ENCODE assay signal across 8 mouse cellular contexts in the genomic region with DNA sequence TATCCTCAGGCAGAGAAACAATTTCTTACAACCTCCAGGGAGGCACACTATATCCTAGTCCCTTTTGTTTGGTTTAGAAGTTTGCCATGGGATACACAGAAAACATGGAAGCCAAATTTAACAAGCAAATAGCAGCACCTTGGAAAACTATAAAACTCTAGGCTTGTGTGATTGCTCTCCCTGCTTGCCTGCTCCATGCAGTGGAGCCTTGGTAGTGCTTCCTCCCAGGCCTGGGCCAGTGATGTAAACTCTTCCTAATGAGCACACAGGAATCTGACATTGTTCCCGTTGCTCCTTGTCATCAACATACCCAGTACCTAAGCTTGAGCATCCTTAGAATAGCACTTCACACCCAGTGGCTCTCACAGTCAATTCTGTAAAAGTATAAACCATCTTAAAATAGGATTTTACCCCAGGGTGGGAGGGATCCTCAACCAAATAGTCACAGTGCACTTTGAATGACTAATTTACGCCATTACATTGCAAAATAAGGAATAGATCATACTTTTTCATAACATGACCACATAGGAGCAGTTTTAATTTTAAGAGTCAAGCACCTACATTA. TPM values are rescaled to one million over a fixed set of nuclear protein-coding genes. Genes with fewer than 3 reads are reported as not detected.
DNase-seq lines count a peak whose midpoint lies in the region; ATAC-seq lines count a peak whose summit lies in the region.
"Had no signal": no experiment of that assay in that cellular context is flagged by ENCODE, and none has a peak within 500 bp of the region (broad histone marks: within the 10 kb centered on the region; RNA-seq: fewer than 3 reads in every experiment).

No protein-coding gene starts in this region.

- 35% methylated on average over 2 of the region's 2 CpGs for WGBS in kidney, embryonic 15.5 days
- 46% methylated on average over 2 of the region's 2 CpGs for WGBS in embryonic facial prominence, embryonic 15.5 days
- 60% methylated on average over 2 of the region's 2 CpGs for WGBS in midbrain, embryonic 15.5 days

- H3K4me3 ChIP-seq in kidney, embryonic 15.5 days (replicated peaks) = no peak overlapping the region
- peak overlapping the region; percentile 79; the same call in 1 of the 2 replicates for H3K4me3 ChIP-seq in embryonic facial prominence, embryonic 15.5 days (replicated peaks)
- H3K4me3 ChIP-seq in midbrain, embryonic 15.5 days = peak overlapping the region; percentile 94; the same call in 1 of the 2 replicates

- no peaks in the 10 kb centered on the region for H3K9me3 ChIP-seq in kidney, embryonic 15.5 days (replicated peaks)
- no peaks in the 10 kb centered on the region for H3K9me3 ChIP-seq in embryonic facial prominence, embryonic 15.5 days (replicated peaks)
- H3K9me3 ChIP-seq in midbrain, embryonic 15.5 days = no peaks in the 10 kb centered on the region

- no peak overlapping the region for H3K27ac ChIP-seq in kidney, embryonic 15.5 days
- H3K27ac ChIP-seq in embryonic facial prominence, embryonic 15.5 days (replicated peaks) = 0 out of 2 replicates have a peak overlapping the region, but pooled peaks have one; percentile 28
- no peak overlapping the region for H3K27ac ChIP-seq in midbrain, embryonic 15.5 days

- no peak for ATAC-seq in kidney, embryonic 15.5 days (replicated peaks; ENCODE audit: low FRiP score)
- no peak for ATAC-seq in embryonic facial prominence, embryonic 15.5 days (ENCODE audit: insufficient number of reproducible peaks, low FRiP score, low TSS enrichment, low read depth)
- no peak for ATAC-seq in midbrain, embryonic 15.5 days (replicated peaks)

- H3K27me3 ChIP-seq in kidney, embryonic 15.5 days = peaks cover 24% of the 10 kb centered on the region
- H3K27me3 ChIP-seq in embryonic facial prominence, embryonic 15.5 days = no peaks in the 10 kb centered on the region; the same call in 1 of the 2 replicates
- no peaks in the 10 kb centered on the region for H3K27me3 ChIP-seq in midbrain, embryonic 15.5 days (replicated peaks)

- H3K4me1 ChIP-seq in kidney, embryonic 15.5 days = peaks cover 22% of the 10 kb centered on the region
- peaks cover 12% of the 10 kb centered on the region for H3K4me1 ChIP-seq in embryonic facial prominence, embryonic 15.5 days
- H3K4me1 ChIP-seq in midbrain, embryonic 15.5 days = peaks cover 22% of the 10 kb centered on the region

- DNase-seq in kidney, postnatal 36 days = no peak
- DNase-seq in induced T-regulatory cell, adult 2 months (ENCODE audit: low read depth) = peak; percentile 12
- no peak for DNase-seq in thymus, postnatal 0 days (ENCODE audit: low spot score)
- no peak for DNase-seq in gastrocnemius, postnatal 10 days
- DNase-seq: right cerebral cortex, postnatal 4 days had no signal

- H3K9ac ChIP-seq in kidney, embryonic 15.5 days = no peak overlapping the region
- H3K9ac ChIP-seq in embryonic facial prominence, embryonic 15.5 days = no peak overlapping the region
- H3K9ac ChIP-seq in midbrain, embryonic 15.5 days = no peak overlapping the region

- no peaks in the 10 kb centered on the region for H3K36me3 ChIP-seq in kidney, embryonic 15.5 days
- no peaks in the 10 kb centered on the region for H3K36me3 ChIP-seq in embryonic facial prominence, embryonic 15.5 days
- H3K36me3 ChIP-seq in midbrain, embryonic 15.5 days (replicated peaks) = no peaks in the 10 kb centered on the region

- H3K4me2 ChIP-seq in kidney, embryonic 15.5 days = peak overlapping the region; percentile 98
- H3K4me2 ChIP-seq in embryonic facial prominence, embryonic 15.5 days (replicated peaks) = peak overlapping the region; percentile 93
- H3K4me2 ChIP-seq in midbrain, embryonic 15.5 days = peak overlapping the region; percentile 100

RNA-seq across cellular contexts. Expression of a gene that starts 1.5 kb away (rescaled TPM):
- polyA plus RNA-seq in kidney, embryonic 15.5 days (2015; fragmentation: Nextera tagmentation; extraction: Ambion mirVana) = 45.5 and 46.2 TPM in 2 replicates
- polyA plus RNA-seq in embryonic facial prominence, embryonic 15.5 days (2015; fragmentation: Nextera tagmentation; extraction: Ambion mirVana) = 75.4 and 81.9 TPM in 2 replicates
- 143 and 158 TPM in 2 replicates for polyA plus RNA-seq in midbrain, embryonic 15.5 days (2015; fragmentation: Nextera tagmentation; extraction: Ambion mirVana)
- 20.8 and 23.9 TPM in 2 replicates for polyA plus RNA-seq in thymus, postnatal 0 days (2015; fragmentation: Nextera tagmentation; extraction: Ambion mirVana)
- 10 to 100 TPM; 47.1 to 50.7 TPM for total RNA-seq in gastrocnemius, postnatal 10 days (2021)
